Comparison of ENCODE assay signal across 8 mouse cellular contexts in the genomic region with DNA sequence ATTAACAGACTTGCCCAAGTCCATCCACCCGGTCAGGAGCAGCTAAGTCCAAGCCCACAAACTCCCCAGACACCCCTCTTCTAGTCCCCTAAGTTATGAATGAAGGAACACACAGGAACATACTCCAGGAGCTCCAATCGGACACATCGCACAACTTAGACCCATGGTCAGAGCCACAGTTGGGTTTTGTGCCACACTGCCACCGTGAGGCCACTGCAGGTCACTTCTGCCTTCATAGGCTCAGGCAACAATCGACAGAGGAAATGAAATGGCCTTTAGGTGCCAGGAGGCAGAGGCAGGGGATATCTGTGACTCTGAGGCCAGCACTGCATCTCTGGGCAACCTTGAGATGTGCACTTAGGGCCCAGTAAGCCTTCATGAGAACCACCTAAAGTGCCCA. TPM values are rescaled to one million over a fixed set of nuclear protein-coding genes. Genes with fewer than 3 reads are reported as not detected.
DNase-seq lines count a peak whose midpoint lies in the region; ATAC-seq and TF ChIP-seq lines count a peak whose summit lies in the region.

No protein-coding gene starts in this region.

- no peak overlapping the region for H3K4me2 ChIP-seq in kidney, postnatal 0 days (ENCODE audit: low read length)
- no peak overlapping the region for H3K4me2 ChIP-seq in liver, postnatal 0 days (ENCODE audit: low read depth, low read length)
- no peak overlapping the region for H3K4me2 ChIP-seq in neural tube, embryonic 15.5 days

- H3K4me3 ChIP-seq in kidney, postnatal 0 days (replicated peaks; ENCODE audit: low read depth, low read length): no peak overlapping the region
- H3K4me3 ChIP-seq in liver, postnatal 0 days (ENCODE audit: low read depth, low read length): no peak overlapping the region
- H3K4me3 ChIP-seq in neural tube, embryonic 15.5 days (replicated peaks): no peak overlapping the region
- H3K4me3 ChIP-seq in thymus, adult 2 months (ENCODE audit: control insufficient read depth, insufficient read depth, low read length): no peak overlapping the region

- peak; percentile 76 for DNase-seq in CD4-positive, CD25-positive, alpha-beta regulatory T cell, adult 2 months (ENCODE audit: low read depth, low spot score)
- DNase-seq in adrenal gland, adult 2 months: peak; percentile 66
- peak; percentile 81 for DNase-seq in embryo, embryonic 10.5 days (ENCODE audit: low spot score)
- peak; percentile 64 for DNase-seq in gastrocnemius, postnatal 14 days
- peak; percentile 78 for DNase-seq in kidney, postnatal 0 days (ENCODE audit: low spot score)
- peak; percentile 72 for DNase-seq in liver, postnatal 0 days
- peak; percentile 66 for DNase-seq in thymus, adult 2 months

- H3K4me1 ChIP-seq in kidney, postnatal 0 days (replicated peaks; ENCODE audit: insufficient read depth, low read length): no peaks in the 10 kb centered on the region; the same call in 1 of the 2 replicates
- H3K4me1 ChIP-seq in liver, postnatal 0 days (ENCODE audit: insufficient read depth): peaks cover 5% of the 10 kb centered on the region
- no peaks in the 10 kb centered on the region for H3K4me1 ChIP-seq in neural tube, embryonic 15.5 days
- no peaks in the 10 kb centered on the region for H3K4me1 ChIP-seq in thymus, adult 2 months (replicated peaks; ENCODE audit: control insufficient read depth, insufficient read depth, low read length)

- WGBS in kidney, postnatal 0 days: 6% methylated on average over 5 of the region's 5 CpGs
- WGBS in liver, postnatal 0 days (ENCODE audit: insufficient replicate concordance): 14% methylated on average over 5 of the region's 5 CpGs
- WGBS in neural tube, embryonic 15.5 days: 15% methylated on average over 5 of the region's 5 CpGs
- 9% methylated on average over 5 of the region's 5 CpGs for WGBS in thymus, adult 2 months

- no peak for TF ChIP-seq POLR2A in thymus, adult 2 months (IDR thresholded peaks at IDR 0.05; ENCODE audit: control insufficient read depth, extremely low read depth, insufficient read depth, low read length, poor library complexity)

- H3K9me3 ChIP-seq in kidney, postnatal 0 days (replicated peaks; ENCODE audit: low read length): no peaks in the 10 kb centered on the region
- H3K9me3 ChIP-seq in liver, postnatal 0 days (ENCODE audit: low read length): no peaks in the 10 kb centered on the region
- no peaks in the 10 kb centered on the region for H3K9me3 ChIP-seq in neural tube, embryonic 15.5 days (replicated peaks)

- peak; percentile 92 for TF ChIP-seq CTCF in kidney, postnatal 0 days (IDR thresholded peaks at IDR 0.05; ENCODE audit: low read depth)
- TF ChIP-seq CTCF in liver, postnatal 0 days (IDR thresholded peaks at IDR 0.05; ENCODE audit: low read depth): peak; percentile 93
- TF ChIP-seq CTCF in thymus, adult 2 months (IDR thresholded peaks at IDR 0.05; ENCODE audit: borderline replicate concordance, control insufficient read depth, extremely low read depth, insufficient read depth, low read length, poor library complexity): peak; percentile 74; the same call in 1 of the 2 replicates

- intact Hi-C loops in gastrocnemius, postnatal 14 days (cut with DNase I; ENCODE audit: low total_unique reads): loop anchor here (2.0 kb wide), 1 partner anchor 134 kb away; no protein-coding TSS in a partner anchor

- H3K27ac ChIP-seq in kidney, postnatal 0 days: no peak overlapping the region
- H3K27ac ChIP-seq in liver, postnatal 0 days (ENCODE audit: low read depth): no peak overlapping the region
- no peak overlapping the region for H3K27ac ChIP-seq in neural tube, embryonic 15.5 days (replicated peaks)
- H3K27ac ChIP-seq in thymus, adult 2 months (ENCODE audit: control insufficient read depth, insufficient read depth, low read length): no peak overlapping the region

- no peak overlapping the region for H3K9ac ChIP-seq in kidney, postnatal 0 days (ENCODE audit: low read depth, low read length)
- H3K9ac ChIP-seq in liver, postnatal 0 days (replicated peaks): no peak overlapping the region
- H3K9ac ChIP-seq in neural tube, embryonic 15.5 days (replicated peaks): no peak overlapping the region

- TF ChIP-seq EP300 in liver, postnatal 0 days (IDR thresholded peaks at IDR 0.05; ENCODE audit: low read depth): no peak

- ATAC-seq in kidney, postnatal 0 days (replicated peaks; ENCODE audit: low FRiP score, low read depth): 0 out of 2 replicates have a peak, but pooled peaks have one; percentile 30
- 0 out of 2 replicates have a peak, but pooled peaks have one; percentile 48 for ATAC-seq in liver, postnatal 0 days
- peak; percentile 73; the same call in 1 of the 2 replicates for ATAC-seq in neural tube, embryonic 15.5 days (ENCODE audit: low FRiP score)

- H3K27me3 ChIP-seq in kidney, postnatal 0 days (ENCODE audit: insufficient read depth, low read length): no peaks in the 10 kb centered on the region
- H3K27me3 ChIP-seq in liver, postnatal 0 days (ENCODE audit: insufficient read depth, low read length): no peaks in the 10 kb centered on the region
- H3K27me3 ChIP-seq in neural tube, embryonic 15.5 days (replicated peaks): 0 out of 2 replicates have a peak, but pooled peaks cover 4% of the 10 kb centered on the region
- H3K27me3 ChIP-seq in thymus, adult 2 months (ENCODE audit: control insufficient read depth, insufficient read depth, low read length): no peaks in the 10 kb centered on the region

- H3K36me3 ChIP-seq in kidney, postnatal 0 days (ENCODE audit: insufficient read depth, low read length): no peaks in the 10 kb centered on the region
- no peaks in the 10 kb centered on the region for H3K36me3 ChIP-seq in liver, postnatal 0 days (replicated peaks; ENCODE audit: insufficient read depth, low read length)
- no peaks in the 10 kb centered on the region for H3K36me3 ChIP-seq in neural tube, embryonic 15.5 days
- no peaks in the 10 kb centered on the region for H3K36me3 ChIP-seq in thymus, adult 2 months (ENCODE audit: control insufficient read depth, insufficient read depth, low read length)

RNA-seq across cellular contexts. Expression of a gene that starts 11.3 kb away (rescaled TPM):
- not detected for total RNA-seq in adrenal gland, adult 2 months (2021)
- 0.03 TPM in 1 of 2 replicates, not detected in the other for polyA plus RNA-seq in adrenal gland, adult 2 months (2012; rRNA removed)
- under 1 TPM; 0.09 to 0.14 TPM for total RNA-seq in gastrocnemius, postnatal 14 days (2021)
- 2.6 and 3.1 TPM in 2 replicates for polyA plus RNA-seq in kidney, postnatal 0 days (2015; fragmentation: Nextera tagmentation; extraction: Ambion mirVana)
- polyA plus RNA-seq in liver, postnatal 0 days (2015; fragmentation: Nextera tagmentation; extraction: Ambion mirVana): 0.45 and 0.48 TPM in 2 replicates
- 0.60 and 1.3 TPM in 2 replicates for polyA plus RNA-seq in neural tube, embryonic 15.5 days (2015; fragmentation: Nextera tagmentation; extraction: Ambion mirVana)
- polyA plus RNA-seq in thymus, adult 2 months (2012; rRNA removed): 0.15 and 0.17 TPM in 2 replicates

RNA-seq across cellular contexts. Expression of a gene that starts 31.2 kb away (rescaled TPM):
- total RNA-seq in adrenal gland, adult 2 months (2021): 10 to 100 TPM; 23.7 to 40.0 TPM
- polyA plus RNA-seq in adrenal gland, adult 2 months (2012; rRNA removed): 25.5 and 26.9 TPM in 2 replicates
- total RNA-seq in gastrocnemius, postnatal 14 days (2021): 10 to 100 TPM; 12.6 to 16.3 TPM
- 62.6 and 68.3 TPM in 2 replicates for polyA plus RNA-seq in kidney, postnatal 0 days (2015; fragmentation: Nextera tagmentation; extraction: Ambion mirVana)
- 22.1 and 30.7 TPM in 2 replicates for polyA plus RNA-seq in liver, postnatal 0 days (2015; fragmentation: Nextera tagmentation; extraction: Ambion mirVana)
- 134 and 146 TPM in 2 replicates for polyA plus RNA-seq in neural tube, embryonic 15.5 days (2015; fragmentation: Nextera tagmentation; extraction: Ambion mirVana)
- 52.1 and 55.5 TPM in 2 replicates for polyA plus RNA-seq in thymus, adult 2 months (2012; rRNA removed)

RNA-seq across cellular contexts. Expression of a gene that starts 38.3 kb away (rescaled TPM):
- under 1 TPM; 0.35 TPM for total RNA-seq in adrenal gland, adult 2 months (2021)
- polyA plus RNA-seq in adrenal gland, adult 2 months (2012; rRNA removed): not detected in 2 replicates
- total RNA-seq in gastrocnemius, postnatal 14 days (2021): under 1 TPM; 0.16 to 0.23 TPM
- polyA plus RNA-seq in kidney, postnatal 0 days (2015; fragmentation: Nextera tagmentation; extraction: Ambion mirVana): 0.45 and 0.53 TPM in 2 replicates
- 0.12 TPM in 1 of 2 replicates, not detected in the other for polyA plus RNA-seq in liver, postnatal 0 days (2015; fragmentation: Nextera tagmentation; extraction: Ambion mirVana)
- 1.3 and 1.7 TPM in 2 replicates for polyA plus RNA-seq in neural tube, embryonic 15.5 days (2015; fragmentation: Nextera tagmentation; extraction: Ambion mirVana)
- polyA plus RNA-seq in thymus, adult 2 months (2012; rRNA removed): 0.27 TPM in 1 of 2 replicates, not detected in the other

RNA-seq across cellular contexts. Expression of a gene that starts 38.6 kb away (rescaled TPM):
- total RNA-seq in adrenal gland, adult 2 months (2021): 10 to 100 TPM; 33.6 to 36.7 TPM
- 19.7 and 25.4 TPM in 2 replicates for polyA plus RNA-seq in adrenal gland, adult 2 months (2012; rRNA removed)
- total RNA-seq in gastrocnemius, postnatal 14 days (2021): 10 to 100 TPM; 16.3 to 17.6 TPM
- polyA plus RNA-seq in kidney, postnatal 0 days (2015; fragmentation: Nextera tagmentation; extraction: Ambion mirVana): 21.6 and 22.7 TPM in 2 replicates
- 7.3 and 8.6 TPM in 2 replicates for polyA plus RNA-seq in liver, postnatal 0 days (2015; fragmentation: Nextera tagmentation; extraction: Ambion mirVana)
- polyA plus RNA-seq in neural tube, embryonic 15.5 days (2015; fragmentation: Nextera tagmentation; extraction: Ambion mirVana): 19.9 and 20.9 TPM in 2 replicates
- polyA plus RNA-seq in thymus, adult 2 months (2012; rRNA removed): 20.1 and 21.2 TPM in 2 replicates
